Mouse (Mus musculus) embryonic facial prominence, embryonic 10.5 days (tissue): Measurements from ENCODE around the gene Srebf1. TPM values are rescaled to one million over a fixed set of nuclear protein-coding genes. Genes with fewer than 3 reads are reported as not detected.
A peak's percentile ranks its signal among the peaks of the same experiment; 100 is the strongest.

ENCODE experiments used
- DNase-seq: peaks from one replicate; pipeline ENCODE4 v3.0.0-alpha.2; 2017; ENCODE audit warnings: low spot score
- H3K27ac ChIP-seq: fragments of 300-500 bp; sonication (generic); replicated peaks from 2 replicates; pipeline ENCODE4 v1.5.1; 2016; ENCODE audit warnings: mild to moderate bottlenecking
- H3K27me3 ChIP-seq: fragments of 300-500 bp; sonication (generic); replicated peaks from 2 replicates; pipeline ENCODE4 v1.6.1; 2016; ENCODE audit warnings: low read depth, mild to moderate bottlenecking; ENCODE audit not compliant: poor library complexity, severe bottlenecking
- H3K36me3 ChIP-seq: fragments of 300-500 bp; sonication (generic); replicated peaks from 2 replicates; pipeline ENCODE4 v1.6.1; 2016; ENCODE audit warnings: mild to moderate bottlenecking, moderate library complexity
- H3K4me1 ChIP-seq: fragments of 300-500 bp; sonication (generic); 2 replicates; pipeline ENCODE4 v1.6.1; 2016
- H3K4me3 ChIP-seq: fragments of 300-500 bp; sonication (generic); 2 replicates; pipeline ENCODE4 v1.5.1; 2016; ENCODE audit warnings: mild to moderate bottlenecking, moderate library complexity
- H3K9me3 ChIP-seq: fragments of 300-500 bp; sonication (generic); 2 replicates; pipeline ENCODE4 v1.6.1; 2016; ENCODE audit warnings: mild to moderate bottlenecking
- WGBS: fragments of 180-500 bp; shearing (Covaris S2); methylation state at CpG from one replicate; pipeline ENCODE4 v1.1.7; 2016; 5-methylcytosine and 5-hydroxymethylcytosine counted together
- polyA plus RNA-seq: library from polyadenylated mRNA; unstranded; fragments of >200 nt; fragmentation: Nextera tagmentation; extraction: Ambion mirVana; gene quantifications from 2 replicates; pipeline ENCODE4 v1.2.1, GENCODE M21; 2016

The Srebf1 gene
- polyA plus RNA-seq, 1 experiment from 2014 or later = 52.1 TPM

GRCm38 (mm10) chr11:60253546-60253945, 31.2 kb upstream of the Srebf1 start:
- no peak for DNase-seq
- H3K9me3 ChIP-seq = no peaks in the 10 kb centered on the region
- no peak overlapping the region for H3K4me3 ChIP-seq
- H3K36me3 ChIP-seq = peaks cover 18% of the 10 kb centered on the region
- H3K4me1 ChIP-seq = peaks cover 26% of the 10 kb centered on the region
- 90% methylated on average over 2 of the region's 2 CpGs for WGBS
- H3K27me3 ChIP-seq = no peaks in the 10 kb centered on the region
- H3K27ac ChIP-seq = no peak overlapping the region

DNA sequence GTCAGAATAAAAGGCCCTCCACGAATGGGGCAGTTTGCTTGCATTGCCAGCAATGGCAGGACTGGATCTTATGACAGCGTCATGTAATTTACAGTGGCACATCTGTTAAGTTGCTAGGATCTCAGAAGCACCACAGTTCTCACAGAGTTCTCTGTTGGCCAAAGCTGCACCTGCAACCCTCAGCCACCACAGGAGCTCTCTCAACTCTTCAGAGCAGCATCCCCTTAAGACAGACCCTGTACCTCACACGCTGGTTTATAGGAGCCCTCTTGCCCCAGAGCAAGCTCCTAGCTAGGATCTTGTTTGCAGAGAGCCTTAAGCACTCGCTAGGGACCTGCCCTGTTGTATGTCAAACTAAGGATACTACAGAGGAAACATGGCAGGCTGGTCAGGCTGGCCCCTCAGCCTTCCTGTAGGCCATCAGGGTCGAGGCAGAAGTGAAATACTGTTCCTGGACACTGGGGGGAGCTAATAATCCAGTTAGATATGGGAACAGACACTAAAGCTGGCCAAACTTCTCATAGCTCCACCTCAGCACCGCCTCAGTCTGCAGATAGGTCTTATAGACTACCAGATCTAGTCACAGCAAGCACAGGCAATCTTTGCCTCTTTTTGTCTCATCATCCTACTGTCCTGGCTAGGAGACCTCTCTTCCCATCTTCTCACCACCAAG, 28.7 kb upstream of the Srebf1 start:
- WGBS = 58% methylated on average over 6 of the region's 6 CpGs
- Histone ChIP-seq H3K27me3 (no peaks in the 10 kb centered on the region), H3K36me3 (peaks cover 14% of the 10 kb centered on the region), H3K4me1 (peaks cover 34% of the 10 kb centered on the region), H3K27ac (0 out of 2 replicates have a peak overlapping the region, but pooled peaks have one; percentile 69), H3K4me3 (no peak overlapping the region), H3K9me3 (no peaks in the 10 kb centered on the region)
- DNase-seq = peak; percentile 56

GRCm38 (mm10) chr11:60249885-60250284, 27.5 kb upstream of the Srebf1 start:
- H3K4me1 ChIP-seq = peaks cover 41% of the 10 kb centered on the region
- no peak for DNase-seq
- WGBS = 90% methylated on average over 2 of the region's 2 CpGs
- H3K36me3 ChIP-seq = peaks cover 14% of the 10 kb centered on the region
- H3K27ac ChIP-seq = no peak overlapping the region
- H3K4me3 ChIP-seq = no peak overlapping the region
- no peaks in the 10 kb centered on the region for H3K9me3 ChIP-seq
- no peaks in the 10 kb centered on the region for H3K27me3 ChIP-seq

DNA sequence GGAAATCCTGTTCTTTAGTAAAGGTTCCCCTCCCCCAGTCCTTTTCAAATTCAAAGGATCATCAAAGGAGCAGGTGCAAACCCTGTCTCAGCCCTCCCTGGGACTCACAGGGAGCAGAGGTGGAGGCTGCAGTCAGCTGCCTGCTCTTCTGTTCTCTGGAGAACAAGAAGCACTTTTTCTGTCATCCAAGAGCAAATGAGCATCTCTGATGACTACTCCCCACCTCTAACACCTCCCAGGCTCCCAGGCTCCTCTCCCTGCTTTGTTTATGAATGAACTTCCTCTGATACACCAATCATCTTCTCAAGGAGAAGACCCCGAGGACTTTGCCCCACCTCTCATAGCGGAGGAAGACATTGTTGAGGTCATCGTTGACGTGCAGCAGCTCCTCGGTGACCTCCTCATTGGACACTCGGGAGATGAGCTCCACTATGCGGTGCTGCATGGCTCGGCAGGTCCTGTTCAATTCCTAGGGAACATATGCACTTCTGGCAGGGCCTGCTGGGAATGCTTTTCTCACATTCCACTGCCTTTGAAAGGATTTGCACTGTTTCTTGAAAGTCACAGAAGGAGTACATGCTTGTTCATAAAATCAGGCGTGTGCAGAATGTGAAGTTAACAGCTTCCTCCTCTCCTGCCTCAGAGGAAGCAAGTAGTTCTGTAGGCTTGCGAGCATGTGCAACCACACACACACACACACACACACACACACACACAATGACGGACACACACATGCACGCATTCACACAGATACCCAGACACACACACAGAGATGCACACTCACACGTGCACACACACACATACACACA, 26.4 kb upstream of the Srebf1 start:
- no peaks in the 10 kb centered on the region for H3K9me3 ChIP-seq
- peaks cover 41% of the 10 kb centered on the region for H3K4me1 ChIP-seq
- no peaks in the 10 kb centered on the region for H3K27me3 ChIP-seq
- 56% methylated on average over 13 of the region's 13 CpGs for WGBS
- DNase-seq = no peak
- no peak overlapping the region for H3K4me3 ChIP-seq
- H3K27ac ChIP-seq = peak overlapping the region; percentile 20; the same call in 1 of the 2 replicates
- peaks cover 3% of the 10 kb centered on the region for H3K36me3 ChIP-seq

DNA sequence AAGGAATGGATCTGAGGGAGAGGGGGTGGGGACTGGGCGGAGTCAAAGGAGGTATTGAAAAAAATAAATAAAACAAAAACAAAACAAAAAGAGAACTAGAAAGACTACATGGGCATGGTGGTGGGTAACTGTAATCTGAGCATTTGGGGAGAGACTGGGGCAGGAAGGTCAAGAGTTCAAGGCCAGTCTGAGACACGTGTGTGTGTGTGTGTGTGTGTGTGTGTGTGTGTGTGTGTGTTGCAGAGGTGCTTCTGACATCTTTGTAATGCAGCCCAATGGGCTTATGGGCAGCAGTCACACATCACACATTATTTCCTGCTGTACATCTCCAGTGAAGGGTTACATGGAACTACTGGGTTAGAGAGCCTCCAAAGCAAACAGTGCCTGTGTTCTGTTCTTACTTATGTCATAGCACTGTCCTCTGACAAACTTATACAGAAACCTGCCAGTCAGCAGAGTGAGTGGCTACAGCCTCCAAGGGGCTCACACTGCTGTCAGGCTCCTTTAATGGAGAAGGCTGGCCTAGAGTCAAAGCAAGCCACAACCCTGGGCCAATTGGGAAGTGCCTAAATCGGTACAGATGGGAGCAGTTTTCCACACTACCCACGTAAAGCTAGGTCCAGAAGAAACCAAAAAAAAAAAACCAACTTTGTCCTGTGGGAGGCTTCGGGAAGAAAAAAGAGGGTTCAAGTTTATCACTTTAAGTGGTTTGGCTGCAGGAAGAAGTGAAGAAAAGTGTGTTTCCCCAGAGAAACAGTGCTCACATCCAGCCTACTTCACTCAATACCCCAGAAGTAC, 25.6 kb upstream of the Srebf1 start:
- no peaks in the 10 kb centered on the region for H3K9me3 ChIP-seq
- H3K36me3 ChIP-seq = peaks cover 3% of the 10 kb centered on the region; the same call in 1 of the 2 replicates
- no peak overlapping the region for H3K4me3 ChIP-seq
- peaks cover 41% of the 10 kb centered on the region for H3K4me1 ChIP-seq
- no peak overlapping the region for H3K27ac ChIP-seq
- 51% methylated on average over 5 of the region's 5 CpGs for WGBS
- no peaks in the 10 kb centered on the region for H3K27me3 ChIP-seq
- no peak for DNase-seq

DNA sequence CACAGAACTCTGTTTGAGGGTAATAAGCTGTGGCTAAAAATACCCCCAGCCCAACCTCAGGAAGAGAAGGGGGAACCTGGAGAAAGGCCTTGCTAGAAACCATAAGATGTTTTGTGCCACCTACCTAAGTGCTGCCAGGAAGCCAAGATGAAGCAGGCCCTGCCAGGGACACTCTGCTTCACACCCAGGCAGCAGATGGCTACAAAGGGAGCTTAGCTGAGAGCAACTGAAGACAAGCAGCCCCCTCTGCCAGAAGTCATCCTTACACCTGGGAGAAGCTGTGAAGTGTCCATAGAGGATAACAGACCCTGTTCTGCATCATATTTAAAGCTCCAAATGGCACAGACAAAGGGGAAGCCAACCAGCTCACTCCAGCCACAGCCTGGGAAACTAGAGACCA, 23.7 kb upstream of the Srebf1 start:
- H3K4me3 ChIP-seq = no peak overlapping the region
- 0 out of 2 replicates have a peak overlapping the region, but pooled peaks have one; percentile 14 for H3K27ac ChIP-seq
- H3K4me1 ChIP-seq = peaks cover 30% of the 10 kb centered on the region
- DNase-seq = no peak
- no peaks in the 10 kb centered on the region for H3K27me3 ChIP-seq
- H3K9me3 ChIP-seq = no peaks in the 10 kb centered on the region
- H3K36me3 ChIP-seq = peaks cover 11% of the 10 kb centered on the region; the same call in 1 of the 2 replicates

GRCm38 (mm10) chr11:60244503-60245143, 22.2 kb upstream of the Srebf1 start:
- no peak for DNase-seq
- peaks cover 20% of the 10 kb centered on the region for H3K36me3 ChIP-seq
- H3K4me3 ChIP-seq = no peak overlapping the region
- peaks cover 30% of the 10 kb centered on the region for H3K4me1 ChIP-seq
- 73% methylated on average over 11 of the region's 11 CpGs for WGBS
- H3K27me3 ChIP-seq = no peaks in the 10 kb centered on the region
- H3K27ac ChIP-seq = no peak overlapping the region; the same call in 1 of the 2 replicates
- H3K9me3 ChIP-seq = no peaks in the 10 kb centered on the region

DNA sequence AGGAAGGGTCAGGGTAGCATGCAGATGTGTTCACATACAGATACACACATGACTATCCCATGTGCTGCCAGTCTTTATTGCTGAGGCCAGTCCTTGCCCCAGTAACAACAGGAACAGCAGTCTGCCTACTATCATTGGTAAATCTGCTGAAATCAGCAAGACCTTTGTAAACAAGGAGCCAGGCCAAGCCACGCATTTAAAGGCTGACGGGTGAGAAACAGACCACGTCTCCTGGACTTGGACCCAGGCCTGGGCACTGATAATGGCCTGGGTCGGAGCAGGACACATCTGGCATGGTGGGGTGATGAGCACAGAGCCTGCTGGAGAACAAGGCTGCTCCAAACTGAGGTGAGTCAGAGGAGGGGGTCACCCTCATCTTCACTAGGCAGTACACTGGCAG, 18.1 kb upstream of the Srebf1 start:
- DNase-seq = no peak
- Histone ChIP-seq H3K9me3 (no peaks in the 10 kb centered on the region), H3K4me1 (0 out of 2 replicates have a peak, but pooled peaks cover 6% of the 10 kb centered on the region), H3K36me3 (peaks cover 23% of the 10 kb centered on the region), H3K27me3 (no peaks in the 10 kb centered on the region), H3K4me3 (no peak overlapping the region), H3K27ac (no peak overlapping the region)
- WGBS = 91% methylated on average over 4 of the region's 4 CpGs

- 85% methylated on average over 5 of the region's 5 CpGs for WGBS
- DNase-seq = no peak
- Histone ChIP-seq H3K27ac (no peak overlapping the region), H3K4me1 (peaks cover 25% of the 10 kb centered on the region), H3K4me3 (no peak overlapping the region), H3K9me3 (no peaks in the 10 kb centered on the region), H3K36me3 (peaks cover 10% of the 10 kb centered on the region), H3K27me3 (no peaks in the 10 kb centered on the region)
Measured at GRCm38 (mm10) chr11:60235351-60235750, 13.0 kb upstream of the Srebf1 start.

DNA sequence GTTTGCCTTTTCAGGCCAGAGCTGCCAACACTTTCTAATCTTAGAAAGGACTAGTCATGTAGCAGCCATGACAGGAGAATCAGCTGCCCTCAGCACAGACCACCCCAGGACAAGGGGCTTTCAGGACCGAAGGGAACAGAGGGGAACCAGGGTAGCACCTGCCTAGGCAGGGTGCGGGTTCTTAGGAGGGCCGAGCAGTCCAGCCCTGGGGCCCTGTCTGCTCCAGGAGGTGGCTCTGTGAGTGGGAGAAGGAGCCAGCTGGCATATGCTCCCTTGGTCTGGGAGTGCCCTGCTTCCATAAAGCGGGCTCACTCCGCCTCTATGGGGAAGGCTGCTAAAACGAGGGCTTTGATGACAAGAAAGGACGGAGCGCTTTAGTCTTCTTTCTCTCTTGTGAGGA, 10.9 kb upstream of the Srebf1 start:
- Histone ChIP-seq H3K36me3 (peaks cover 7% of the 10 kb centered on the region; the same call in 1 of the 2 replicates), H3K4me3 (no peak overlapping the region), H3K27me3 (no peaks in the 10 kb centered on the region), H3K4me1 (peaks cover 46% of the 10 kb centered on the region), H3K27ac (peak overlapping the region; percentile 12; the same call in 1 of the 2 replicates), H3K9me3 (no peaks in the 10 kb centered on the region)
- no peak for DNase-seq
- WGBS = 73% methylated on average over 8 of the region's 8 CpGs

GRCm38 (mm10) chr11:60232441-60233058, 10.2 kb upstream of the Srebf1 start:
- WGBS = 77% methylated on average over 14 of the region's 14 CpGs
- DNase-seq = no peak
- Histone ChIP-seq H3K4me3 (no peak overlapping the region), H3K27me3 (no peaks in the 10 kb centered on the region), H3K36me3 (peaks cover 7% of the 10 kb centered on the region; the same call in 1 of the 2 replicates), H3K9me3 (no peaks in the 10 kb centered on the region), H3K27ac (peak overlapping the region; percentile 58; the same call in 1 of the 2 replicates), H3K4me1 (peaks cover 49% of the 10 kb centered on the region)
